Mouse (Mus musculus): ENCODE measurements around the gene Tmem92.
"Not testable (repeated sequence)": the region's sequence is repeated elsewhere in the genome, so short reads cannot be mapped to it uniquely, and the experiment has no call there.

- not testable (repeated sequence) for TF ChIP-seq CTCF (IDR thresholded peaks at IDR 0.05; ENCODE audit: low read depth, low read length); POLR2A (IDR thresholded peaks at IDR 0.05; ENCODE audit: insufficient read depth, low read length); EP300 (IDR thresholded peaks at IDR 0.05; ENCODE audit: insufficient read depth, low read depth, low read length)
Observed at GRCm38 (mm10) chr11:94811537-94811936, 29.0 kb upstream of the Tmem92 start.

All from ES-Bruce4 (cell line).